Mouse (Mus musculus) frontal cortex, postnatal 25 days (tissue): Measurements from ENCODE around the gene Kit.

Experiments
- DNase-seq, 2 experiments: peaks; one replicate each; pipeline ENCODE4 v3.0.0; 2022; ENCODE audit warnings: low spot score in 2 of 2

Kit gene

GRCm38 (mm10) chr5:75589552-75590346 lies 15.0 kb downstream of the Kit start:
- DNase-seq, result no peak

GRCm38 (mm10) chr5:75590961-75591360 lies 16.2 kb downstream of the Kit start:
- no peak for DNase-seq

- DNase-seq, result no peak
These were observed 16.9 kb downstream of the Kit start for GRCm38 (mm10) chr5:75591567-75591966.

GRCm38 (mm10) chr5:75595319-75595718 lies 20.6 kb downstream of the Kit start:
- no peak for DNase-seq

GRCm38 (mm10) chr5:75596211-75596610 lies 21.5 kb downstream of the Kit start:
- no peak for DNase-seq

- no peak for DNase-seq
These were observed 22.6 kb downstream of the Kit start for GRCm38 (mm10) chr5:75597316-75597715.

- no peak for DNase-seq
These were observed 23.8 kb downstream of the Kit start for GRCm38 (mm10) chr5:75598491-75598890.

GRCm38 (mm10) chr5:75599991-75600390 lies 25.3 kb downstream of the Kit start:
- no peak for DNase-seq

GRCm38 (mm10) chr5:75604238-75604637 lies 29.5 kb downstream of the Kit start:
- DNase-seq, result no peak

- DNase-seq, result no peak
These were observed 32.2 kb downstream of the Kit start for GRCm38 (mm10) chr5:75606898-75607297.

- DNase-seq, result no peak
These were observed 33.3 kb downstream of the Kit start for GRCm38 (mm10) chr5:75607971-75608370.

- no peak for DNase-seq
These were observed 37.7 kb downstream of the Kit start for GRCm38 (mm10) chr5:75612380-75612779.

- DNase-seq, result no peak
These were observed 38.2 kb downstream of the Kit start for GRCm38 (mm10) chr5:75612926-75613325.

- no peak for DNase-seq
These were observed 40.4 kb downstream of the Kit start for GRCm38 (mm10) chr5:75615000-75615571.

GRCm38 (mm10) chr5:75615624-75616023 lies 40.9 kb downstream of the Kit start:
- DNase-seq, result no peak

GRCm38 (mm10) chr5:75622401-75622800 lies 47.7 kb downstream of the Kit start:
- no peak for DNase-seq

GRCm38 (mm10) chr5:75623007-75623406 lies 48.3 kb downstream of the Kit start:
- no peak for DNase-seq

- DNase-seq, result no peak
These were observed 48.8 kb downstream of the Kit start for GRCm38 (mm10) chr5:75623520-75623919.

GRCm38 (mm10) chr5:75623993-75624706 lies 49.4 kb downstream of the Kit start:
- DNase-seq, result no peak

- no peak for DNase-seq
These were observed 50.3 kb downstream of the Kit start for GRCm38 (mm10) chr5:75625059-75625458.

- DNase-seq, result no peak
These were observed 51.6 kb downstream of the Kit start for GRCm38 (mm10) chr5:75626284-75626683.

- no peak for DNase-seq
These were observed 52.0 kb downstream of the Kit start for GRCm38 (mm10) chr5:75626703-75627102.

GRCm38 (mm10) chr5:75632257-75632656 lies 57.5 kb downstream of the Kit start:
- DNase-seq, result no peak
